10 mouse cellular contexts compared by ENCODE assay signal in genomic region chr7:102337898-102338297, GRCm38 (mm10).
DNase-seq lines count a peak whose midpoint lies in the region; ATAC-seq lines count a peak whose summit lies in the region.
"Had no signal": no experiment of that assay in that cellular context is flagged by ENCODE, and none has a peak within 500 bp of the region (broad histone marks: within the 10 kb centered on the region; RNA-seq: fewer than 3 reads in every experiment).

No protein-coding gene starts in this region.

- DNase-seq in gastrocnemius, adult 18-20 months (ENCODE audit: low spot score): peak; percentile 62
- no peak for DNase-seq in gastrocnemius, postnatal 14 days
- DNase-seq in adrenal gland, postnatal 10 days: peak; percentile 58
- DNase-seq in layer of hippocampus, postnatal 25 days (ENCODE audit: extremely low spot score in 1 of 2, low spot score in 1 of 2): no peak
- DNase-seq in urinary bladder, postnatal 25 days (ENCODE audit: low spot score): no peak

- H3K9me3 ChIP-seq in kidney, embryonic 15.5 days (replicated peaks): no peaks in the 10 kb centered on the region

- H3K4me2 ChIP-seq in kidney, embryonic 15.5 days: no peak overlapping the region

- WGBS in kidney, embryonic 15.5 days: 19% methylated on average over 3 of the region's 3 CpGs

- no peaks in the 10 kb centered on the region for H3K4me1 ChIP-seq in kidney, embryonic 15.5 days

- no peak overlapping the region for H3K4me3 ChIP-seq in kidney, embryonic 15.5 days (replicated peaks)
- H3K4me3 ChIP-seq: myocyte had no signal

- no peaks in the 10 kb centered on the region for H3K27me3 ChIP-seq in kidney, embryonic 15.5 days
- H3K27me3 ChIP-seq: Patski had no signal

- 0 out of 2 replicates have a peak overlapping the region, but pooled peaks have one; percentile 3 for H3K27ac ChIP-seq in kidney, embryonic 15.5 days

- 0 out of 2 replicates have a peak, but pooled peaks have one; percentile 40 for ATAC-seq in kidney, embryonic 15.5 days (replicated peaks; ENCODE audit: low FRiP score)
- ATAC-seq in megakaryocyte, adult 5-6 weeks (ENCODE audit: poor library complexity, severe bottlenecking): peak; percentile 82
- no peak for ATAC-seq in erythroid progenitor cell, adult 5-6 weeks (replicated peaks; ENCODE audit: low FRiP score, poor library complexity, severe bottlenecking)
- ATAC-seq: Patski had no signal

- H3K36me3 ChIP-seq in kidney, embryonic 15.5 days: no peaks in the 10 kb centered on the region

- intact Hi-C loops in gastrocnemius, postnatal 14 days (cut with DNase I; ENCODE audit: low total_unique reads): no loop called here

- H3K9ac ChIP-seq in kidney, embryonic 15.5 days: no peak overlapping the region

Comparison
In these comparisons a context has a peak if more than half of its experiments do, and no peak if none do; other contexts are left out.
1. DNase-seq: peak in gastrocnemius, adult 18-20 months (single experiment) and adrenal gland, postnatal 10 days (single experiment); none in gastrocnemius, postnatal 14 days (single experiment), layer of hippocampus, postnatal 25 days (0 of 2) and urinary bladder, postnatal 25 days (single experiment).